Mouse (Mus musculus) lung, postnatal 36 days (tissue): ENCODE measurements around the gene Lima1.
A peak's percentile ranks its signal among the peaks of the same experiment; 100 is the strongest.
"Not testable (repeated sequence)": the region's sequence is repeated elsewhere in the genome, so short reads cannot be mapped to it uniquely, and the experiment has no call there.

ENCODE experiments used
- DNase-seq: peaks from one replicate; pipeline ENCODE4 v3.0.0; 2022; ENCODE audit warnings: mixed read lengths

Lima1 gene

GRCm38 (mm10) chr15:99801885-99802572 is 73.2 kb downstream of the Lima1 start:
- no peak for DNase-seq

GRCm38 (mm10) chr15:99799706-99800105 is 75.5 kb downstream of the Lima1 start:
- no peak for DNase-seq

DNA sequence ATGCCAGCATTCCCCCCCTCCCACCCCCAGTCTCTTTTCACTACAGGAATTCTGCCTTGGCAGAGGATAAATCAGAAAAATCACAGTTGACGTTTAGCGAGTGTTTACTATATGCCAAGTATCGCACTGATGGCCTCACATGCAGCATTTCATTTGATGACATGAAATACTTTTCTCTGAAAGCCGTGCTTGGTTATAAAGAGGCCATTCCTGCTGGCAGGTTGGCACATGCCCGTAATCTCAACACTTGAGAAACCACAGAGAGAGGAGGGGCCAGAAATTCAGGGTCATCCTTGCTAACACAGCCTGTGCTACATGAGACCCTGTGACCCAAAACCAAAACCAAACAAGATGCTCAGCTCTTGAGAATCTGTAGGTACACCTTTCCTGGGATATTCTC is 77.4 kb downstream of the Lima1 start:
- peak; percentile 29 for DNase-seq

DNA sequence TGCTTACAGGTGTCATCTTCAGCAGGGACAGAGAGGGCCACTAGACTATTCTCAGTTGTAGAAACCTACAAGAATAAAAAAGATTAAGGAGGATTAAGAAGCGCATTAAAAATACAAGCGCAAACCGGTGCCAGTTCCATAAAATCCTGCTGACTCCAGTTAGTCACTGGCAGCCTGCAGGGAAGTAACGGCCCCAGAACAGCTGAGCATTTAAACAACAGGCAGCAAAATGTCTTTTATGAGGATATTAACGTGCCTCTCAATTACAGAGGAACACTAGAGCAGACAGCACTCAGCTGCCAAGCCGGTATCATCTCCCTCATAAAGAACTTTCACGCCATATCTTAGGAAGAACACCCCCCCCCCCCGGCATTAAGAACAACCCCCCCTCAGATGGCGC is 78.5 kb downstream of the Lima1 start:
- no peak for DNase-seq

DNA sequence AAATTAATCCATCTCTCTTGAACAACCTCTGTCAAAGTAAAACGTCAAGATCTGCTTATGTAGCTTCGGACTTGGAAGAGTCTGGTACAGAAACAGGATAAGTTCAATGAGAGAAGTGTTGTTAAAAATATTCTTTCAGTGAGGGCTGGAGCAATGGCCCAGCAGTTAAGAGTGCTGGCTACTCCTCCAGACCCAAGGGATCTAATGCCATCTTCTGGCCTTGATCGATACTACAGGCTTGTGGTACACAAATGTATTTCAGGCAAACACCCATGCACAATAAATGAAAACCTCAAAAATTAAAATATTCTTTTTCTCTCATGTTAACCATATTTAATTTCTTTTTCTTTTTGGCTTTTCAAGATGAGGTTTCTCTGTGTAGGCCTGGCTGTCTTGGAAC is 79.2 kb downstream of the Lima1 start:
- DNase-seq = peak; percentile 41

DNA sequence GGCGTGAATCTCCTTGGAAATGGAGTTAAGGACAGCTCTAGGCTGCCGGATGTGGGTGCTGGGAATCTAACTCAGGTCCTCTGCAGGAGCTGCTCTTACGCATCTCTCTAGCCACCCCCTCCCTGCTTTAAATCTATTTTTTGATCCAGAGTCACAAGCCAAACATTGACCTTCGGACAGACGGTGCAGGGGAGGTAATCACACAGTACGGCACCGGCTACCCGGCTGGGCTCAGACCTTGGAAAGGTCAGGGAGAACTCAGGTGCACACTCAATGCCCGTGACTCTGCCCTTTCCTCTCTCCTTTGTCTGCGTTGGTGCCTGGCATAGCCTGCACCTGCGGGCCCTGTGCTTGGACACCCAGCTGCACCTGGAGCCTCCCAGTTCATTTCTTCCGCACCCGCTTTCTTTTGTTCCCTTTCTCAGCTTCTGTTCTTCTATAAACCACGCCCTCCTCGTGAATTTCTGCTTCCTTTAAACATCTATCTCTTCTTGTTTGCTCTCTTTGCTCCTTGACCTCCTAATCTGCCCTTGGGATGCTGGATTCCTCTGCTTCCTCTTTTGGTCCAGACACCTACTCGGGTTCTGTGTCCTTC is 82.9 kb downstream of the Lima1 start:
- no peak for DNase-seq

GRCm38 (mm10) chr15:99791003-99791402 is 84.3 kb downstream of the Lima1 start:
- no peak for DNase-seq

- DNase-seq = no peak
These were observed 84.8 kb downstream of the Lima1 start for GRCm38 (mm10) chr15:99790464-99790863.

DNA sequence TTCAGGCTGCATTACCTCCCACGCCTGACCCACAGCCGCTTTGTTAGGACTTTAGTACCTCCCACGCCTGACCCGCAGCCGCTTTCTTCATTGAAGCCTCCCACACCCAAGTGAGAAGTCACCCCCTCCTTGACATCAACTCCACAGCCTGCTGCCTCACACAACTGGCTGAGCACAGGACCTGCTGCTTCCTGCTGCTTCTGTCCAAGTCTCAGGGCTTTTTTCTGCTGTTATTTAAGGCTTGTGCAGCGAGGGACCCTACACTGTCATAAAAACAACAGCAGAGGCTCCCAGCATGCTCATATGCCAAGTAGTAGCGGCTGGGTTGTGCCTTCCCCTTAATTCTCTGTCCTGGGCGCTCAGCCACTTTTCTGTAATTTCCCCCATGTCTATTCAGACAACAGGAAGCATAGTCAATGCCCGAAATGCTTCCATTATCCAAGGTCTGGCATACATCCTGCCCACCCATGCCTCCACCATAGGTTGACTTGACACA is 87.6 kb downstream of the Lima1 start:
- peak; percentile 43 for DNase-seq

DNA sequence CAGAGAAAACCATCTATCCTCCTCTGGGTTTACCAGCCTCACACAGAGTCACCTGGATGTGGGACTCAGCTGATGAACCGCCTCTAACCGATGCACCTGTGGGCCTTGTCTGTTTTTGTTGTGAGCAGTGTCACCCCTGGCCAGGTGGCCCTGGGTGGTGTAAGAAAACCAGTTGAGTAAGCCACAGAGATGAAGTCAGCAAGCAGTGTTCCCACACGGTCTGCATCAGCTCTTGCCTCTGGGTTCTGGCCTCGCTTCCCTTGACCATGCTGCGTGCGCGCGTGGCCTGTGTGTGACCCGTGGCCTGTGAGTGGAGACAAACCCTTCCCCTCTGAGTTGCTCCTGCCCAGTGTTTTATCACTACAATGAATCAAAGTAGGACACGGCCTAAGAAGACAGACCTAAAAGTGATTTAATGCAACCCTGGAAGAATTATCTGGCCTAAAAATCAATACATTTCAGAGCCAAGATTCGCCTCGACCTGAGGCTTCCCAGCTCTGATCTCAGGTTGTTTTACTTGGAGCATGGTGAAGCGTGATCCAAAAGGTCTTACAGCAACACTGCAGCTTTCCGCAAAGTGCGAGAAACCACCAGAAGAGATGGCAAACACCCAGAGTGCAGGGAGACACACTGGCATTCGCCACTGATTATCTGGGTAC is 96.5 kb downstream of the Lima1 start:
- no peak for DNase-seq

- DNase-seq = peak; percentile 61
These were observed 97.1 kb downstream of the Lima1 start for GRCm38 (mm10) chr15:99778148-99778547.

DNA sequence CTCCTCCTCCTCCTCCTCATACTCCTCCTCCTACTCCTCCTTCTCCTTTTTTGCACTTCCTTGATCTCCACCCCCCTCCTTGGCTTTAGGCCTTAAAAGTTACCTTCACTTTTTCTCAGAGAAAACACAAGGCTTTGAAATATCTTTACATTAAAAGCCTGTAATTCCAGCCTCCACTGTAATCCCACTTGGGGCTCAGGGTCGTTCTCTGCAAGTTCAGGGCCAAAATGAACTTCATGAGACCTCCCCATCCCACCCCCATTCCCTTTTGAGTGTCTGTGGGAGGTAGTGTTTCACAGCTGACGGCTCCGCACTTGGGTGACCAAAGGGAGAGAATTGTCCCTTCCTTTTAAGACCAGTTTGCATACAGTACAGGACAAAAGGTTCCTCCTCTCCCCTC is 102.3 kb downstream of the Lima1 start:
- DNase-seq = no peak

GRCm38 (mm10) chr15:99772881-99772924 is 102.6 kb downstream of the Lima1 start, which contains the start of gene Cers5:
Cers5 (minus strand) TSS chr15:99772885.
- not testable (repeated sequence) for DNase-seq

DNA sequence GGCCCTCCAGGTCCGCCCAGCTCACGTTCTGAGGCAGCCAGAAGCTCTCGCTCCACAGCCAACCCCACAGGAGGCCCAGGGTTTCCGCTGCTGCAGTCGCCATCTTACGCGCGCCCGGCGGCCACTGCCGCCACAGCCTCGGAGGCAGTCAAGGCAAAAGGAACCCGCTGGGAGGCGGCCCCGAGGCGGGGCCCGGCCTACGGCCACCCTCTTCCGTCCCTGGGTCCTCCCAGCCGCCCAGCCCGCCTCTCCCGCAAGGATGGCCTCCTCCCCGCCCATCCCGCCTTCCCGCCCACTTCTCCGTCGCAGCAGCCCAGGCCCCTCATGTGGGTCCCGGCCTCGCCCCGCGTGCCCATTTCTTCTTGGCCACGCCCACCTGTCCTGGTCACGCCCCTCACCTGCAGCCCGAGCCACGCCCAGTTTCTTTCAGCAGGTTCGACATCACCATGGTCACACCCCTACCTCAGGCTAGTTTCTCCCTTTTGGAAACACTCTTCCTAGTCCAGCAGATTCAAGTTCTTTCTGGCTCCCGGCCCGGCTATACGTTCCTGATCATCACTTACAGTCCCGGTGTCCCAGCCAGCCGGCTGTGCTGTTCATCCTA is 102.9 kb downstream of the Lima1 start:
- DNase-seq = peak; percentile 94

- peak; percentile 47 for DNase-seq
These were observed 103.5 kb downstream of the Lima1 start for GRCm38 (mm10) chr15:99771601-99772276.

GRCm38 (mm10) chr15:99771004-99771500 is 104.2 kb downstream of the Lima1 start:
- DNase-seq = no peak

DNA sequence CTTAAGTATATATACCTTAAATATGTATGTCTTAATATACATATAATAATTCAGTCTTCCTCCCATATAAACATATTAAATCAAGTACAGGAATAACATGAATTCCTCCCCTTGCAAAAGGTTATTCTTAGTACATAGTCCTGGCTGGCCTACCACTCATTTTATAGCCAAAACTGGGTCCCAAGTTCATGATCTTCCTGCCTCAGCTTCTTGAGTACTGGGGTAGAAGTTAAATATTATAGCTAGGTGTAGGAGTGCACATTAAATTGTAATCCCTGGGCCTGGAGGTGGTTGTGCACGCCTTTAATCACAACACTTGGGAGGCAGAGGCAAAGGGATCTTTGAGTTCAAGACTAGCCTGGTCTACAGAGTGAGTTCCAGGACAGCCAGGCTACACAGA is 106.5 kb downstream of the Lima1 start:
- no peak for DNase-seq

- no peak for DNase-seq
These were observed 107.8 kb downstream of the Lima1 start for GRCm38 (mm10) chr15:99767467-99767866.

DNA sequence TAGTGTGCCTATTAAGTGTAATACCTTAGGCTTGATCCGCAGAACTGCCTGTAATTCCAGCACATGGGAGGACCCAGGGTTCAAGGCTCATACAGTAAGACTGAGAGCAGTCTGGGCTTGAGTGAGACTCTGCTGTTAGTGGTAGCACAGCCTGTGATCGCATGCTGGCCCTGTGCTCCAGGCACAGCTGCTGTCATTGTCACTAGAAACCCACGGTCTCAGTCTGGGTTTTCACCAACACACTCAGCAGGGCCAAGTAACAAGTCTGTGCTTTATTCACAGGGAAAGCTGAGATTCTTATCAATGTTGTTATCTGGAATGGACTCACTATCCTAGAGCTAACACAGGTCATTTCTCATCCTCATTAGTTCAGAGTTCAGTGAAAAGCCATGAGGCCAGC is 121.1 kb downstream of the Lima1 start:
- DNase-seq = no peak

DNA sequence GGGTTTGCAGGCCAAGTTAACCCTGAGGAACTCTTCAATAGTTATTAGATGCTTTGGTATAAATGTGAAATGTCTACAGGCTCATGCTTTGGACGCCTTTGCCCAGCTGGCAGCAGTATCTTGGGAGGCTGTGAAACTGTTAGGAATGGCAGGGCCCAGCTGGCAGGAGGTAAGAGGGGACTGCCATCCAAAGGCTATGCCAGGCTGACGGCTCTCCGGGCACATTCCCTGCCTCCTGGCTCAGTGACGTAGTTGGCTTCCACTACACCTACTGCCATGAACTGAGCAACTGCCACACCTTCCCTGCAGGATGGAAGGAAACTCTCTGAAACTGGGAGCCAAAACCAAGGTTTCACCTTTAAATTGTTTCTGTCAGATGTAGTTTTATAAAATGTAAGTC is 135.0 kb downstream of the Lima1 start:
- DNase-seq = no peak

GRCm38 (mm10) chr15:99736675-99737074 is 138.6 kb downstream of the Lima1 start:
- no peak for DNase-seq

- DNase-seq = peak; percentile 99
These were observed 139.6 kb downstream of the Lima1 start for GRCm38 (mm10) chr15:99735631-99736030.

DNA sequence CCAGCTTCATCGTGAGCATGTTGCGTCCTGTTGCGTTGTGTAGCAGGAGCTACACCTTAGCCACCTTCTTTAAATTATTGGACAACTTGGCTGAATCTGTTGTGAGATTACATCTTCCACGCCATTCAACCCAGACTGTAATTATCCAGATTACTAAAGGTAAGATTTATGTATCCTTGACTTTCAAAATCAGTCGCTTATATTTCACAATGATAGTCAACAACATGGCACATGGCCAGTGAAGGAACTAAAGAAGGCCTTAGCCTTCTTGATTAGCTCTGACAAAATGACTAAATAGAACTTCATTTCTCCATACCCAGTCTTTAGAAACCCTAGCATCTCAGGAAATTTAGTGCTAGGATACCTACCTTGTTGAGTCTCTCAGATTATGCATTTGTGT is 142.1 kb downstream of the Lima1 start:
- DNase-seq = no peak

- DNase-seq = no peak
These were observed 143.6 kb downstream of the Lima1 start for GRCm38 (mm10) chr15:99731678-99732077.
